Comparison of ENCODE assay signal across 8 mouse cellular contexts in genomic region chr3:132871318-132871904, GRCm38 (mm10).
DNase-seq lines count a peak whose midpoint lies in the region; ATAC-seq and TF ChIP-seq lines count a peak whose summit lies in the region.

No protein-coding gene starts in this region.

- H3K27me3 ChIP-seq in C2C12 (ENCODE audit: control insufficient read depth, insufficient read depth, insufficient read length) = no peaks in the 10 kb centered on the region
- H3K27me3 ChIP-seq in kidney, postnatal 0 days (ENCODE audit: insufficient read depth, low read length) = no peaks in the 10 kb centered on the region

- ATAC-seq in kidney, postnatal 0 days (replicated peaks; ENCODE audit: low FRiP score, low read depth) = 0 out of 2 replicates have a peak, but pooled peaks have one; percentile 12

- DNase-seq in adipocyte (ENCODE audit: low spot score) = peak; percentile 65
- DNase-seq in gastrocnemius, postnatal 14 days = peak; percentile 26
- peak; percentile 51 for DNase-seq in kidney, postnatal 0 days (ENCODE audit: low spot score)
- DNase-seq in natural killer cell, adult 2 months (ENCODE audit: low spot score in 2 of 2) = peak; percentile 38 to 70
- DNase-seq in retina, postnatal 1 day = no peak
- DNase-seq in right cerebral cortex, adult 18-20 months = no peak
- DNase-seq in frontal cortex, postnatal 10 days (ENCODE audit: low spot score in 2 of 2) = no peak

- H3K36me3 ChIP-seq in C2C12 (ENCODE audit: control insufficient read depth, insufficient read depth) = no peaks in the 10 kb centered on the region
- no peaks in the 10 kb centered on the region for H3K36me3 ChIP-seq in kidney, postnatal 0 days (ENCODE audit: insufficient read depth, low read length)

- no peak overlapping the region for H3K9ac ChIP-seq in kidney, postnatal 0 days (ENCODE audit: low read depth, low read length)

- 62% methylated on average over 9 of the region's 9 CpGs for WGBS in kidney, postnatal 0 days

- H3K79me3 ChIP-seq in C2C12 (ENCODE audit: low read depth) = no peaks in the 10 kb centered on the region

- intact Hi-C loops in gastrocnemius, postnatal 14 days (cut with DNase I; ENCODE audit: low total_unique reads) = no loop called here

- no peak overlapping the region for H3K4me3 ChIP-seq in C2C12 (ENCODE audit: insufficient read depth, poor library complexity, severe bottlenecking)
- H3K4me3 ChIP-seq in kidney, postnatal 0 days (replicated peaks; ENCODE audit: low read depth, low read length) = no peak overlapping the region

- no peak for TF ChIP-seq CTCF in C2C12 (IDR thresholded peaks at IDR 0.05; ENCODE audit: control insufficient read depth, insufficient read depth, insufficient read length)
- no peak for TF ChIP-seq CTCF in kidney, postnatal 0 days (IDR thresholded peaks at IDR 0.05; ENCODE audit: low read depth)

- H3K4me2 ChIP-seq in kidney, postnatal 0 days (ENCODE audit: low read length) = no peak overlapping the region

- H3K79me2 ChIP-seq in C2C12 (ENCODE audit: control insufficient read depth, insufficient read depth) = no peaks in the 10 kb centered on the region

- peaks cover 10% of the 10 kb centered on the region for H3K4me1 ChIP-seq in kidney, postnatal 0 days (replicated peaks; ENCODE audit: insufficient read depth, low read length)

- H3K27ac ChIP-seq in kidney, postnatal 0 days = peak overlapping the region; percentile 61

- no peak overlapping the region for H3ac ChIP-seq in C2C12 (ENCODE audit: control insufficient read depth, insufficient read length, low read depth)

- no peaks in the 10 kb centered on the region for H3K9me3 ChIP-seq in kidney, postnatal 0 days (replicated peaks; ENCODE audit: low read length)

TF ChIP-seq in C2C12, 6 proteins besides CTCF, POLR2A, EP300 and RAD21:
- TF ChIP-seq FOSL1 (IDR thresholded peaks at IDR 0.05; ENCODE audit: insufficient read depth, low read length, poor library complexity, severe bottlenecking) = peak; percentile 99
- TF ChIP-seq MAX (IDR thresholded peaks at IDR 0.05) = peak; percentile 82
- peak; percentile 35 for TF ChIP-seq MYOD1 (IDR thresholded peaks at IDR 0.05; ENCODE audit: control insufficient read depth, insufficient read length, low read depth)
- TF ChIP-seq CEBPB (IDR thresholded peaks at IDR 0.05; ENCODE audit: low read depth) = peak; percentile 93
- no peak for TF ChIP-seq USF1 (IDR thresholded peaks at IDR 0.05; ENCODE audit: low read depth)
- TF ChIP-seq MYOG (IDR thresholded peaks at IDR 0.05; ENCODE audit: control insufficient read depth, extremely low read depth, insufficient read length) = no peak

Comparison
In these comparisons a context has a peak if more than half of its experiments do, and no peak if none do; other contexts are left out.
1. DNase-seq: peak in adipocyte (single experiment), gastrocnemius, postnatal 14 days (single experiment), kidney, postnatal 0 days (single experiment) and natural killer cell, adult 2 months (2 of 2); none in retina, postnatal 1 day (single experiment), right cerebral cortex, adult 18-20 months (single experiment) and frontal cortex, postnatal 10 days (0 of 2).